Mouse (Mus musculus) regulatory T cell (primary cell): ENCODE results near the gene Pigp.

Experiments used
- in situ Hi-C: fragments of 300-600 bp; cut with MboI, MseI; formaldehyde crosslinking; loops from one replicate; pipeline ENCODE4 v1.15.1; 2025; ENCODE audit warnings: high pct_unique_total_duplicates

Gene Pigp

GRCm38 (mm10) chr16:94360578-94361350 is 10.9 kb downstream of the Pigp start:
- in situ Hi-C loops: loop anchor here (5.0 kb wide), 1 partner anchor 52 kb away; no protein-coding TSS in a partner anchor

DNA sequence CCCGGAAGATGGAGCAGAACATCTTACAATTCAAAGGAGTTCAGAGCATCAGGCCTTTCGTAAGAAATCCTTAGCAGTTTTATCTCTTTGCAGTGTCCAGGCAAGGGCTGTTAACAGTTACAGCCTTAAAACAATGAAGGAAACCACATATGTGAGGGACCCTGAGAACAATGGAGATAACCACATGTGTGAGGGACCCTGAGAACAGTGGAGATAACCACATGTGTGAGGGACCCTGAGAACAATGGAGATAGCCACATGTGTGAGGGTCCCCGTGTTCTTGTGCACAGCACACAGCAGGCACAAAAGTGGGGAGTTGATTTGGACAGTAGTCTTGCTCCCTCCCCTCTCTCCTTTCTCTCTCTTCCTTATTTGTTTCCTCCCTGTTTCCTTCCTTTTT is 13.6 kb downstream of the Pigp start:
- in situ Hi-C loops: loop anchor here (5.0 kb wide), 1 partner anchor 41 kb away; no protein-coding TSS in a partner anchor

- in situ Hi-C loops: loop anchor here (5.0 kb wide), 1 partner anchor 40 kb away; no protein-coding TSS in a partner anchor
Observed at GRCm38 (mm10) chr16:94356776-94357494, 14.7 kb downstream of the Pigp start.

GRCm38 (mm10) chr16:94356046-94356445 is 15.6 kb downstream of the Pigp start:
- in situ Hi-C loops: loop anchor here (5.0 kb wide), 1 partner anchor 39 kb away; no protein-coding TSS in a partner anchor

DNA sequence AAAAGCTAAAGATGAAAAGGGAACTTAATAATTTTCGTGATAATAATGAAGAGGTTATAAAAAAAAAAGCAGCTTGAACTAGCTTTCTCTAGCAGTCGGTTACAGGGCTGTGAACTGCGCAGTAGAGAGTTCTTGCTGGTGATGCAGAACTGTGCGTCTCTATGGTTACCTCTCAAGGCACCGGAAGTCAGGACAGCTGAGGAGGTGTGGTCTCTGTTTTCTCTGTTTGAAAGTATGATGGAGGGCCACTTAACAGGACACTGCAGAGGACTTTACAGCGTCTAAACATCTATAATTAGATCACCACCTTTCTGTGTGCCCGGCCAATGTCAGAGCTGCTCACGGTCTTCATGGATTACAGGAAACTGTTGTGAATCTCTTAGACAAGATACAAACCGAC is 17.2 kb downstream of the Pigp start:
- in situ Hi-C loops: no loop called here

DNA sequence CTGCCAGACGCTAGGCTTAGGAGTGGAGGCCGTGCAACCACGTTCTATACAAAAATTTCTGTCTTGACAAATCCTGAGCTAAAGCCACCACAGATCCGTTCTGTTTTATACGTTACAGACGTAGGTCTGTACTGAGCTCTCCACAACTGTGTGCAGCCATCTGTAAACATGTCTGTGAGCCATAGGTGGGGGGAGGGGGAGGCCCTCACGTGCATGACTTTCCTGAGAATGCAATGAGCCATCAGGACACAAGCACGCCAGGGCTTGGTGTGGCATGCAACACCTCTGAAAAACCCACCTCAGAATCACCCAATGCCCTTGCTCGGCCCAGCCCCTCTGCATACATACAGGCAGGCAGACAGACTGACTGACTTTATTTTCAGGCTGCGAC is 21.4 kb downstream of the Pigp start:
- in situ Hi-C loops: no loop called here

- in situ Hi-C loops: loop anchor here (10.0 kb wide), 1 partner anchor 55 kb away; no protein-coding TSS in a partner anchor
Observed at GRCm38 (mm10) chr16:94349588-94350286, 21.9 kb downstream of the Pigp start.

GRCm38 (mm10) chr16:94348779-94349178 is 22.9 kb downstream of the Pigp start:
- in situ Hi-C loops: loop anchor here (10.0 kb wide), 1 partner anchor 56 kb away; no protein-coding TSS in a partner anchor

GRCm38 (mm10) chr16:94347080-94347731 is 24.4 kb downstream of the Pigp start:
- in situ Hi-C loops: loop anchor here (10.0 kb wide), 1 partner anchor 58 kb away; no protein-coding TSS in a partner anchor

GRCm38 (mm10) chr16:94345733-94346132 is 25.9 kb downstream of the Pigp start:
- in situ Hi-C loops: loop anchor here (10.0 kb wide), 1 partner anchor 59 kb away; no protein-coding TSS in a partner anchor

- in situ Hi-C loops: loop anchor here (10.0 kb wide), 1 partner anchor 65 kb away; no protein-coding TSS in a partner anchor
Observed at GRCm38 (mm10) chr16:94339164-94340160, 32.2 kb downstream of the Pigp start.

DNA sequence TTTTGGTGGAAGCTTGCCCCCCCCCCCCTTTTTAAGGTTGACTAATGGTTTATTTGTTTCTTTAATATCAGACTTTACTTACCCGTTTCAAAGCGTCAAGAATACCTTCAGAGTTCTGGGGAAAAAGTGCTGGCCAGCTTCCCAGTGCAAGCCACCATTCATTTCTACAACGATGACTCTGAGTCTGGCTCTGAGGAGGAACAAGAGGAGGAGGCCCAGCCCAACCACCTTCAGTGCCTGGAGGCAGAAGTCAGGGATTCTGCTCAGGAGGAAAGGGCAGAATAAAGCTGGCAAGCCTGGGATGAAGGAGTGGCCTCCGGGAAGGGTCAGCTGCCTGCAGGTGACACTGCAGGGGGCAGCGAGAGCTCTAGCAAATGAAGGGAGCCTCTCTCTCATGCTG is 36.0 kb downstream of the Pigp start:
- in situ Hi-C loops: no loop called here

- in situ Hi-C loops: no loop called here
Observed at GRCm38 (mm10) chr16:94331886-94332252, 39.8 kb downstream of the Pigp start.

- in situ Hi-C loops: no loop called here
Observed at GRCm38 (mm10) chr16:94331233-94331885, 40.3 kb downstream of the Pigp start.

GRCm38 (mm10) chr16:94330429-94330828 is 41.2 kb downstream of the Pigp start:
- in situ Hi-C loops: no loop called here

- in situ Hi-C loops: no loop called here
Observed at GRCm38 (mm10) chr16:94328881-94329867, 42.5 kb downstream of the Pigp start.

DNA sequence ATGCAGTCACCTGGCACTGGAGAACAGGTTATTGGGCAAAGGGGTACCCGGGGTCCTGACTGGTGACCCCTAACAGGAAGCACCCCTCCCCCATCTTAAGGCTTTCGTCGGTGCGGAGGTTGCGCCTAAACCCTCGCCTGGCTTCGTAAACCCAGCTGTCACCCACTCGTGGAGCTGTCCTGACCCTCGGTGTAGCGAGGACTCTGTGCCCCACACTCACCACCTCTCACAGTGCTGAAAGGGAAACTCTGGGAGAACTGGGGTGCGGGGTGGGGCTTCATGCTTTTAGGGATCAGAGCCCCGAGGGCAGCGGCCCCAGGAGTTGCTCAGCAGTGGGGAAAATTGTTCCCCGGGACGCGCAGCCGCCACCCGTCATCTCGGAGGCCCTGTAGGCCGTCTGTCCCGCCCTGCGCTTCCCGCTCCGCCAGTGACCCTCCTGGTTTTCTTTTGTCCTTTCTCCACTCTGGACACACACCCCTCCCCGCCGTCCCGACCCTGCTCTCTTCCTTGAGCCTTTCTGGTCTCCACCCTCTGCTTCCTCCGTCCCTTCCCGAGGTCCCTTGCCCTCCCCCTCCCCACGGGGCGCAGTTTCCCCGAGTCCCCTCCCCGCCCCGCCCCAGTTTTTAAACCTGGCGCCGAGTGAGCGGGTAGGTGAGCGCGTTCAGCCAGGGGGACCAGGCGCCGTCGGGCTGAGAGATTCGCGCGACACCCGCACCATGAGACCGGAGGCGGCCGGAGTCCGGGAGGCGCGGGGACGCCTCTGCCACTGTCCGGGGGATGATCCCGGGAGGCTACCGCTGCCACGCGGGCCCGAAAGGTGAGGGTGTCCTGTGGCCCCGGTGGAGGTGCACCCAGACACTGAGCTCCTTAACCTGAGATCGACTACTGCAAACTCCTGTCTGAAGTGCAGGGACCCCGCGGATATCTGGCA is 43.6 kb downstream of the Pigp start, which contains the start of gene Ripply3:
TSS of gene Ripply3 (plus strand) at position 640 of the 931 bp plus-strand sequence.
- in situ Hi-C loops: no loop called here
